7 mouse cellular contexts compared by ENCODE assay signal in the genomic region with DNA sequence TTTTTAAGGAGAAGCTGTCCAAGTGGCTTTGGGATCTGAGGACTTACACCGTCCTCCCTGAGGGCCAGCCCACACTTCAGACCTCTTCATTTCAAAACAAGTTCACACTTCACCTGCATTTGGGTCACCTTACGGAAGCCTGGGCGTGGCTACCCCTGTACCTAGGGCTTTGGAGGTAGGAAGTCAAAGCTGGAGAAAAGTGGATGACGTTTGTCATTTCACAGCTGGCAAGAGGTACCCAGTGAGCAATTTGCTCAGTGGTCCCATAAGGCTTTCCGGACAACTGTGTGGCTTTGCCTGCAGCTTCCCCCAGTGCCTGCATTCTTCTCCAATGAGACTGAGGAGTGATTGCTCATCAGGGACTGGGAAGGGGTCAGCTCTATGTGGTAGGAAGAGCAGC. TPM values are rescaled to one million over a fixed set of nuclear protein-coding genes. Genes with fewer than 3 reads are reported as not detected.
DNase-seq lines count a peak whose midpoint lies in the region; ATAC-seq lines count a peak whose summit lies in the region.

No protein-coding gene starts in this region.

- 53% methylated on average over 5 of the region's 5 CpGs for WGBS in hindbrain, embryonic 15.5 days
- WGBS in hindbrain, embryonic 11.5 days: 44% methylated on average over 5 of the region's 5 CpGs
- WGBS in embryonic facial prominence, embryonic 14.5 days: 41% methylated on average over 5 of the region's 5 CpGs
- 44% methylated on average over 5 of the region's 5 CpGs for WGBS in limb, embryonic 13.5 days
- WGBS in midbrain, embryonic 15.5 days: 63% methylated on average over 5 of the region's 5 CpGs

- H3K27ac ChIP-seq in hindbrain, embryonic 15.5 days (replicated peaks): no peak overlapping the region
- no peak overlapping the region for H3K27ac ChIP-seq in hindbrain, embryonic 11.5 days (ENCODE audit: low read depth, low read length)
- H3K27ac ChIP-seq in embryonic facial prominence, embryonic 14.5 days (replicated peaks; ENCODE audit: low read depth, low read length): no peak overlapping the region
- H3K27ac ChIP-seq in limb, embryonic 13.5 days: no peak overlapping the region
- no peak overlapping the region for H3K27ac ChIP-seq in midbrain, embryonic 15.5 days

- ATAC-seq in hindbrain, embryonic 15.5 days (ENCODE audit: low FRiP score, low read depth): no peak
- ATAC-seq in hindbrain, embryonic 11.5 days (ENCODE audit: low FRiP score): no peak
- no peak for ATAC-seq in embryonic facial prominence, embryonic 14.5 days (ENCODE audit: low read depth)
- ATAC-seq in limb, embryonic 13.5 days (ENCODE audit: low FRiP score, low read depth): no peak
- ATAC-seq in midbrain, embryonic 15.5 days (replicated peaks): no peak

- no peak for DNase-seq in hindbrain, embryonic 11.5 days (ENCODE audit: low spot score)
- DNase-seq in embryonic facial prominence, embryonic 14.5 days (ENCODE audit: low spot score): no peak
- DNase-seq in adrenal gland, adult (ENCODE audit: inconsistent age in 2 of 2, low spot score in 1 of 2): no peak
- no peak for DNase-seq in urinary bladder, postnatal 4 days (ENCODE audit: low spot score in 2 of 2)

- no peaks in the 10 kb centered on the region for H3K9me3 ChIP-seq in hindbrain, embryonic 15.5 days
- H3K9me3 ChIP-seq in hindbrain, embryonic 11.5 days (ENCODE audit: control insufficient read depth, low read length): no peaks in the 10 kb centered on the region
- H3K9me3 ChIP-seq in embryonic facial prominence, embryonic 14.5 days (ENCODE audit: control insufficient read depth, low read length): no peaks in the 10 kb centered on the region
- no peaks in the 10 kb centered on the region for H3K9me3 ChIP-seq in limb, embryonic 13.5 days
- no peaks in the 10 kb centered on the region for H3K9me3 ChIP-seq in midbrain, embryonic 15.5 days

- H3K4me3 ChIP-seq in hindbrain, embryonic 15.5 days: no peak overlapping the region
- no peak overlapping the region for H3K4me3 ChIP-seq in hindbrain, embryonic 11.5 days (ENCODE audit: low read depth, low read length)
- H3K4me3 ChIP-seq in embryonic facial prominence, embryonic 14.5 days (ENCODE audit: low read depth, low read length): no peak overlapping the region; the same call in 1 of the 2 replicates
- H3K4me3 ChIP-seq in limb, embryonic 13.5 days: no peak overlapping the region
- no peak overlapping the region for H3K4me3 ChIP-seq in midbrain, embryonic 15.5 days

- H3K4me1 ChIP-seq in hindbrain, embryonic 15.5 days (replicated peaks): peaks cover 28% of the 10 kb centered on the region
- H3K4me1 ChIP-seq in hindbrain, embryonic 11.5 days (replicated peaks; ENCODE audit: control insufficient read depth, insufficient read depth, low read length): no peaks in the 10 kb centered on the region
- H3K4me1 ChIP-seq in embryonic facial prominence, embryonic 14.5 days (ENCODE audit: control insufficient read depth, insufficient read depth, low read length): peaks cover 19% of the 10 kb centered on the region
- peaks cover 28% of the 10 kb centered on the region for H3K4me1 ChIP-seq in limb, embryonic 13.5 days
- H3K4me1 ChIP-seq in midbrain, embryonic 15.5 days: peaks cover 10% of the 10 kb centered on the region

- peak overlapping the region; percentile 65; the same call in 1 of the 2 replicates for H3K4me2 ChIP-seq in hindbrain, embryonic 15.5 days
- no peak overlapping the region for H3K4me2 ChIP-seq in hindbrain, embryonic 11.5 days (replicated peaks; ENCODE audit: low read depth, low read length)
- peak overlapping the region; percentile 55; the same call in 1 of the 2 replicates for H3K4me2 ChIP-seq in embryonic facial prominence, embryonic 14.5 days (ENCODE audit: low read depth, low read length)
- H3K4me2 ChIP-seq in limb, embryonic 13.5 days (replicated peaks): peak overlapping the region; percentile 66
- H3K4me2 ChIP-seq in midbrain, embryonic 15.5 days: peak overlapping the region; percentile 52

- no peak overlapping the region for H3K9ac ChIP-seq in hindbrain, embryonic 15.5 days
- no peak overlapping the region for H3K9ac ChIP-seq in hindbrain, embryonic 11.5 days (ENCODE audit: low read depth, low read length)
- no peak overlapping the region for H3K9ac ChIP-seq in embryonic facial prominence, embryonic 14.5 days (ENCODE audit: low read depth, low read length)
- H3K9ac ChIP-seq in limb, embryonic 13.5 days: no peak overlapping the region
- no peak overlapping the region for H3K9ac ChIP-seq in midbrain, embryonic 15.5 days

- H3K27me3 ChIP-seq in hindbrain, embryonic 15.5 days: no peaks in the 10 kb centered on the region
- H3K27me3 ChIP-seq in hindbrain, embryonic 11.5 days (ENCODE audit: control insufficient read depth, insufficient read depth, low read length): no peaks in the 10 kb centered on the region
- H3K27me3 ChIP-seq in embryonic facial prominence, embryonic 14.5 days (replicated peaks; ENCODE audit: control insufficient read depth, insufficient read depth, low read length): no peaks in the 10 kb centered on the region
- H3K27me3 ChIP-seq in limb, embryonic 13.5 days: peaks cover 12% of the 10 kb centered on the region; the same call in 1 of the 2 replicates
- H3K27me3 ChIP-seq in midbrain, embryonic 15.5 days (replicated peaks): no peaks in the 10 kb centered on the region

- no peaks in the 10 kb centered on the region for H3K36me3 ChIP-seq in hindbrain, embryonic 15.5 days
- H3K36me3 ChIP-seq in hindbrain, embryonic 11.5 days (ENCODE audit: control insufficient read depth, insufficient read depth, low read length): no peaks in the 10 kb centered on the region
- H3K36me3 ChIP-seq in embryonic facial prominence, embryonic 14.5 days (ENCODE audit: control insufficient read depth, insufficient read depth, low read length): no peaks in the 10 kb centered on the region
- H3K36me3 ChIP-seq in limb, embryonic 13.5 days: no peaks in the 10 kb centered on the region
- no peaks in the 10 kb centered on the region for H3K36me3 ChIP-seq in midbrain, embryonic 15.5 days (replicated peaks)

RNA-seq across cellular contexts. Expression of gene Entpd1, which starts 46.8 kb away (rescaled TPM):
- polyA plus RNA-seq in hindbrain, embryonic 15.5 days (2015; fragmentation: Nextera tagmentation; extraction: Ambion mirVana): 9.0 and 9.1 TPM in 2 replicates
- polyA plus RNA-seq in hindbrain, embryonic 11.5 days (2014; fragmentation: Nextera tagmentation; extraction: Ambion mirVana): 8.5 and 9.4 TPM in 2 replicates
- polyA plus RNA-seq in embryonic facial prominence, embryonic 14.5 days (2014; fragmentation: Nextera tagmentation; extraction: Ambion mirVana): 15.7 and 18.3 TPM in 2 replicates
- polyA plus RNA-seq in limb, embryonic 13.5 days (2015; fragmentation: Nextera tagmentation; extraction: Ambion mirVana): 5.5 and 7.0 TPM in 2 replicates
- 8.8 and 9.5 TPM in 2 replicates for polyA plus RNA-seq in midbrain, embryonic 15.5 days (2015; fragmentation: Nextera tagmentation; extraction: Ambion mirVana)

RNA-seq across cellular contexts. Expression of gene Tctn3, which starts 46.9 kb away (rescaled TPM):
- 13.2 and 14.2 TPM in 2 replicates for polyA plus RNA-seq in hindbrain, embryonic 15.5 days (2015; fragmentation: Nextera tagmentation; extraction: Ambion mirVana)
- polyA plus RNA-seq in hindbrain, embryonic 11.5 days (2014; fragmentation: Nextera tagmentation; extraction: Ambion mirVana): 12.0 and 13.2 TPM in 2 replicates
- polyA plus RNA-seq in embryonic facial prominence, embryonic 14.5 days (2014; fragmentation: Nextera tagmentation; extraction: Ambion mirVana): 10.5 and 11.6 TPM in 2 replicates
- 13.4 and 14.6 TPM in 2 replicates for polyA plus RNA-seq in limb, embryonic 13.5 days (2015; fragmentation: Nextera tagmentation; extraction: Ambion mirVana)
- polyA plus RNA-seq in midbrain, embryonic 15.5 days (2015; fragmentation: Nextera tagmentation; extraction: Ambion mirVana): 15.5 and 15.6 TPM in 2 replicates
